Mouse (Mus musculus) spleen, adult 2 months (tissue): ENCODE measurements at regions not wholly inside any gene's neighbourhood (a gene's known extent, or its start where the extent isn't known, plus 50 kb on each side); places are given as distances from the start of the nearest gene placed in this dataset.

ENCODE experiments used
- DNase-seq, 2 experiments: peaks; one replicate each; pipeline versions ENCODE4 v3.0.0 to v3.0.0-alpha.2; 2012 to 2021; ENCODE audit warnings: low spot score in 2 of 2, low read depth in 1 of 2
- H3K27ac ChIP-seq: fragments of 200-500 bp; 2 replicates; pipeline ENCODE4 v1.5.1; 2012; ENCODE audit warnings: low read length, inconsistent platforms; ENCODE audit not compliant: insufficient read depth
- H3K27me3 ChIP-seq: fragments of 200-500 bp; 2 replicates; pipeline ENCODE4 v1.6.1; 2012; ENCODE audit warnings: mild to moderate bottlenecking, moderate library complexity, low read length, inconsistent platforms; ENCODE audit not compliant: control insufficient read depth, insufficient read depth
- H3K36me3 ChIP-seq: fragments of 200-500 bp; 2 replicates; pipeline ENCODE4 v1.6.1; 2012; ENCODE audit warnings: mild to moderate bottlenecking, low read length, inconsistent platforms; ENCODE audit not compliant: control insufficient read depth, insufficient read depth
- H3K4me1 ChIP-seq: fragments of 200-500 bp; 2 replicates; pipeline ENCODE4 v1.6.1; 2011; ENCODE audit warnings: inconsistent platforms; ENCODE audit not compliant: control insufficient read depth, insufficient read depth, insufficient read length
- H3K4me3 ChIP-seq: fragments of 200-500 bp; 2 replicates; pipeline ENCODE4 v1.5.1; 2011; ENCODE audit warnings: mild to moderate bottlenecking, inconsistent platforms; ENCODE audit not compliant: insufficient read depth, insufficient read length; ENCODE audit errors: extremely low read depth
- CTCF ChIP-seq: fragments of 200-500 bp; IDR thresholded peaks from 2 replicates; pipeline ENCODE4 v1.5.1; 2011; ENCODE audit warnings: mild to moderate bottlenecking, inconsistent platforms; ENCODE audit not compliant: insufficient read depth, insufficient read length, insufficient replicate concordance; ENCODE audit errors: extremely low read depth
- POLR2A ChIP-seq: fragments of 200-500 bp; IDR thresholded peaks from 2 replicates; pipeline ENCODE4 v1.6.1; 2011; ENCODE audit warnings: low read depth, low read length, inconsistent platforms
- WGBS: fragments of 180-500 bp; shearing (Covaris S2); methylation state at CpG from one replicate; pipeline ENCODE4 v1.1.7; 2018; 5-methylcytosine and 5-hydroxymethylcytosine counted together

DNA sequence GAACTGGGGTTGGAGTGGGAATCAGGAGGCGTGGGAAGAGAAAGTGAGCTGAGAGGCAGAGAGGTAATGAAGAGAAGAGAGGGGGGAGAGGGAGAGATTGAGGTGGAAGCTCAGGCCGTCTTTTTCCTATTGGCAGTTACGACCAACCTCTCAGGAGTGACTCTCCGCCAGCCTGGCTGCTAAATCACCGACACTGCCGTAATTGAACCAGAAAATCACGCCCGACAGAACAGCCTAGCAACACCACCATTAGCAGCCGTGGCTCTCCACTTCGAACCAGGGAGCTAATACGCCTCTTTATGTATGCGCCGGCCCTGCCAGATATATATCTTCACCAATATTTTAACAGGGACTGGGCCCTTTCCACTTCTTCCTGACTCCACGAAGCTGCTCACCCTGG is 173.5 kb upstream of the Prok2 start:
- no peaks in the 10 kb centered on the region for H3K36me3 ChIP-seq
- H3K4me3 ChIP-seq = no peak overlapping the region
- no peak overlapping the region for H3K27ac ChIP-seq
- WGBS = 91% methylated on average over 14 of the region's 14 CpGs
- DNase-seq = no peak
- no peak for TF ChIP-seq POLR2A
- no peak for TF ChIP-seq CTCF
- H3K4me1 ChIP-seq = no peaks in the 10 kb centered on the region
- H3K27me3 ChIP-seq = no peaks in the 10 kb centered on the region

DNA sequence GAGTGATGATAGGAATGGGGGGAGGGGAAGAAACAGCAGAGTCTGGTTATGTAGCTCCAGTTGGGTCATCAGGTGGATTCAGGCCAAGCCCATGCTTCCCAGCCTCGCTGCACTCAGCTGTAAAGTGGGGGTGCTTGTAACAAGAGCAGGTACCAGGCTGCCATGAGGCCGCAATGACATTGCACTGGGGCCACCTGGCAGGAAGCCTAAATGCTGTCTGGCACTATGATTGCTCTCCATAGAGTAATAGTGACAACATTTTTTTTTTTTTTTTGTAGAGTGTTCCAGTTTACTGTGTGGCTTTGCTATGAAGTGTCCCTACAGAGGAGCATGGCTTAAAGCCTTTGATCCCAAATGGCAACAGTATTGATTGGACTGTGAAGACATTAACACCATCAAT is 171.9 kb upstream of the Prok2 start:
- no peak overlapping the region for H3K27ac ChIP-seq
- no peaks in the 10 kb centered on the region for H3K36me3 ChIP-seq
- no peaks in the 10 kb centered on the region for H3K4me1 ChIP-seq
- 30% methylated on average over 2 of the region's 2 CpGs for WGBS
- TF ChIP-seq CTCF = no peak
- TF ChIP-seq POLR2A = no peak
- DNase-seq = no peak
- H3K27me3 ChIP-seq = no peaks in the 10 kb centered on the region
- H3K4me3 ChIP-seq = no peak overlapping the region

DNA sequence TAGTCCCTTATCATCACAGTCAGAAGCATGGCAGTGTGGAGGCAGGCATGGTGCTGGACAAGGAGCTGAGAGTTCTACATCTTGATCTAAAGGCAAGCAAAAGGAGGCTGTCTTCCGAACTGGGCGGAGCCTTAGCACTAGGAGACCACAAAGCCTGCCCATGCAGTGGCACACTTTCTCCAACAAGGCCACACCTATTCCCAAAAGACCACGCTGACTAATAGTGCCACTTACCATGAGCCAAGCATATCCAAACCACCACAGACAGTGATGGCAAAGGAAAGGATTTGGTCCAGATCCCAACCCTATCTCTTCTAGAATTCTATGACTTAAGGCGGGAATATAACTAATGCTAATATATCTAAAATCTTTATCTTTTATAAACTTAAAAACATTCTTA is 169.4 kb upstream of the Prok2 start:
- no peak for DNase-seq
- no peaks in the 10 kb centered on the region for H3K36me3 ChIP-seq
- WGBS = 91% methylated on average over 4 of the region's 4 CpGs
- no peak overlapping the region for H3K27ac ChIP-seq
- no peaks in the 10 kb centered on the region for H3K4me1 ChIP-seq
- no peaks in the 10 kb centered on the region for H3K27me3 ChIP-seq
- TF ChIP-seq CTCF (no peak), POLR2A (no peak)
- no peak overlapping the region for H3K4me3 ChIP-seq

DNA sequence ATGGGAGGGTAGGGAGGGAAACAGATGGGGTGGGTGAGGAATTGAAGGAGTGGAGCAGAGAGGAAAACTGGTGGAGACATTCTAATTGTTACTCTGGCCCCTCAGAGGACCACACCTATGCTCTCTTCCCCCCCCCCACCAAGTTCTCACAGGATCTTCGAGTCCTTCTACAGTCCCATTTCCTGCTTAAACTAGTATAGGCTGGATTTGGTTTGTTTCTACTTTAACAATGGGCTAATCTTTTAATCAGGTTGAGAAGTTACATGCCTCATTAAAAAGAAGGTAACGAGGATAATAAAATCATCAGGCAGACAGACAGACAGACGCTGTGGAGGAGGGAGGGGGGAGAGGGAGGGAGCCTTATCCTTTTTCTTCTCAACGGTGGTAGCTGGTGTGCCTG is 167.7 kb upstream of the Prok2 start:
- Histone ChIP-seq H3K4me1 (no peaks in the 10 kb centered on the region), H3K4me3 (no peak overlapping the region), H3K27me3 (no peaks in the 10 kb centered on the region), H3K27ac (no peak overlapping the region), H3K36me3 (no peaks in the 10 kb centered on the region)
- WGBS = 58% methylated on average over 4 of the region's 4 CpGs
- no peak for DNase-seq
- TF ChIP-seq CTCF (no peak), POLR2A (no peak)

DNA sequence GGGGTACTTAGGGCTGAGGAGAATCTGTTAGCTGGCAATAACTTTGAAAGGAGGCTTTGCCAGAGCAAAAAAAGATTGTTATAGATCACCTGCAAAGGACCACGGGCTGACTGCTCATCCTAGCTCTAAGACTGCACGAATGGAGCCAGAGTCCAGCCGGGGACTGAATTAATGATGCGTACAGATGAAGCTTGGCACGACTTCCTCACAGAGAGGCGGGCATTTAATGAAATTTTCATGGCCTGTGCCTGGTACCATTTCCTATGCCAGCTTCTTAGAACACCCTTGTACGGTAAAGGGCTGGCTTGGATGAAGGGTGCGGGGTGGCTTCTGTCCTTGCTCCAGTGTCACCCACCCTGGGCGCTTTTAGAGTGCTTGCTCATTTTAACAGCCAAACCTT is 166.0 kb upstream of the Prok2 start:
- Histone ChIP-seq H3K27me3 (no peaks in the 10 kb centered on the region), H3K36me3 (no peaks in the 10 kb centered on the region), H3K4me1 (no peaks in the 10 kb centered on the region), H3K4me3 (no peak overlapping the region), H3K27ac (no peak overlapping the region)
- WGBS = 90% methylated on average over 9 of the region's 9 CpGs
- no peak for DNase-seq
- no peak for TF ChIP-seq CTCF

DNA sequence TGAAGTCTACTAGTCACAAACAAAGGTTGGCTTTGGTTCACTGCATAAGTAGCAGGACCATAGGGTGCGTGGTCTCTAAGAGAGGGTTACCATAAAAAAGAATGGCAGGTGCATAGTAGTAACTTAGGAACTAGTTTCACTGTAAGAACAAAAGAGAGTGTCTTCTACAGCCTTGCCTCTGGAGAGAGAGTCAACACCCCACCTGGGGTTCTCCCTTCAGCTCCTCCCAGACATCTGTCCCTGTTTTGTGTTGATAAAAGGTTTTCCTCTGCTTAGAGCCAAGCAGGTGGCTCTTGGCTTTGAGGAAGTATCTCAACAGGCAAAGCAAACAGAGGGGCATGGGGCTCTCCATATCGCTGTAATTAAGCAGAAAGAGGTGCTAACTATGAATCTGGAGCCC is 165.6 kb upstream of the Prok2 start:
- no peak for DNase-seq
- TF ChIP-seq POLR2A (no peak), CTCF (no peak)
- H3K27ac ChIP-seq = no peak overlapping the region
- H3K27me3 ChIP-seq = no peaks in the 10 kb centered on the region
- H3K4me3 ChIP-seq = no peak overlapping the region
- 59% methylated on average over 2 of the region's 2 CpGs for WGBS
- no peaks in the 10 kb centered on the region for H3K36me3 ChIP-seq
- H3K4me1 ChIP-seq = no peaks in the 10 kb centered on the region

DNA sequence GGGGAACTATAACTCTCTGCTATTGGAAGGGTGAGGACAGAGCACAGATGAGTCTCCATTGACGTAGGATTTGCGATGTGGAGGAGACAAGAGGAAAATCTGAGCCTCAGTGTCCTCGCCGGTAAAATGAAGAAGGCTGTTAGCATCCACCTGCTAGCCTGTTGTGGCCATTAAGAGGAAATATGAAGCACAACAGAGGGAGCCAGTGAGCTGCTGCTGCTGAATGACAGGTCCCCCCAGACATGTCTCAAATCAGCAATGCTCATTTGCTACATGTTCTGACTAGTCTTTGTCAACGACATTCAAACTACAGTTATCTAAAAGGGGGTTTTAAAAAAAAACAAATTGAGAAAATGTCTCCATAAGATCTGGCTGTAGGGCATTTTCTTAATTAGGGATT is 164.6 kb upstream of the Prok2 start:
- Histone ChIP-seq H3K27ac (no peak overlapping the region), H3K27me3 (no peaks in the 10 kb centered on the region), H3K4me3 (no peak overlapping the region), H3K4me1 (no peaks in the 10 kb centered on the region), H3K36me3 (no peaks in the 10 kb centered on the region)
- TF ChIP-seq POLR2A = no peak
- TF ChIP-seq CTCF = no peak
- 80% methylated on average over 5 of the region's 5 CpGs for WGBS
- DNase-seq = no peak
